Mouse (Mus musculus): ENCODE measurements at regions not wholly inside any gene's neighbourhood (a gene's known extent, or its start where the extent isn't known, plus 50 kb on each side); places are given as distances from the start of the nearest gene placed in this dataset. TPM values are rescaled to one million over a fixed set of nuclear protein-coding genes. Genes with fewer than 3 reads are reported as not detected.
A peak's percentile ranks its signal among the peaks of the same experiment; 100 is the strongest.

DNA sequence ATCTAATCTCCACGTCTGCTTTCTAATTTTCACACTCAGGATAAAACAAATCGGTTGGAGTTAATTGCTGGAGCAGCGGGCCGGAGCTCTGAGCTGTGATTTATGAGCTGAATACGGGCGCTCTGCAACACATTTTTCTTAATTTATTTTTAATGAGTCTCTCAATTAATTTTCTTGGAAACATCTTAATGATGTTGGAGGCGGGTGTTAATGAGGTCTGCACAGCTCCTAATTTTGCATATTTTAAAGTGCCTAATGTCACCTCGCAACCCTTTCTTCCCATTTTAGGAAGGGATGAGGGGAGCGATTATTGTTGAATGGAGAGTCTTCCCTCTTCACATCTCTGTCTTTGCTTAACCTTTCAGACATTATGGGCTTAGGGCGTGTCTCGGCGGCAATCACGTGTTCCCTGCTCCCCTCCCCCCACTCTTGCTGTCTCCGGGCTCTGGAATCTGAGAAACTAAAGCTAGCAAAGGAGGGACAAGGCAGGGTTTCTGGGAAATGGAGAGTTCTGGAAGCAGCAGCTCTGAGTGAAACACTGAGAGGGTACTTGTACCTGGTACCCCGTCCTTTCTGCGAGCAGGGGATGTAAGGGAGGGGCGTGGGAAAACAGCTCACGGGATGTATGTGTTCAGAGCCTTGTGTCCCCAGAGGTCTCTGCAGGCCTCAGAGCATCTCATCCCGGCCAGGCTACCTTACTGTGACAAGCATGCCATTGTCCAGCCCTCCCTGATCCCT lies 56.8 kb upstream of the Pmfbp1 start:
- H3K4me3 ChIP-seq (ENCODE audit: low read depth, low read length): peak overlapping the region; percentile 14; the same call in 1 of the 2 replicates
- 13% methylated on average over 19 of the region's 19 CpGs for WGBS
- peak; percentile 75 for ATAC-seq (ENCODE audit: low read depth)
- no peaks in the 10 kb centered on the region for H3K9me3 ChIP-seq (ENCODE audit: control insufficient read depth, low read length)
- H3K4me1 ChIP-seq (ENCODE audit: control insufficient read depth, insufficient read depth, low read length): peaks cover 6% of the 10 kb centered on the region; the same call in 1 of the 2 replicates
- peak overlapping the region; percentile 46 for H3K4me2 ChIP-seq (ENCODE audit: low read depth, low read length)
- H3K27ac ChIP-seq (ENCODE audit: low read depth, low read length): peak overlapping the region; percentile 76
- H3K9ac ChIP-seq (replicated peaks; ENCODE audit: low read depth, low read length): peak overlapping the region; percentile 32; the same call in 1 of the 2 replicates
- H3K27me3 ChIP-seq (ENCODE audit: control insufficient read depth, insufficient read depth, low read length): no peaks in the 10 kb centered on the region
- H3K36me3 ChIP-seq (ENCODE audit: control insufficient read depth, insufficient read depth, low read length): no peaks in the 10 kb centered on the region

DNA sequence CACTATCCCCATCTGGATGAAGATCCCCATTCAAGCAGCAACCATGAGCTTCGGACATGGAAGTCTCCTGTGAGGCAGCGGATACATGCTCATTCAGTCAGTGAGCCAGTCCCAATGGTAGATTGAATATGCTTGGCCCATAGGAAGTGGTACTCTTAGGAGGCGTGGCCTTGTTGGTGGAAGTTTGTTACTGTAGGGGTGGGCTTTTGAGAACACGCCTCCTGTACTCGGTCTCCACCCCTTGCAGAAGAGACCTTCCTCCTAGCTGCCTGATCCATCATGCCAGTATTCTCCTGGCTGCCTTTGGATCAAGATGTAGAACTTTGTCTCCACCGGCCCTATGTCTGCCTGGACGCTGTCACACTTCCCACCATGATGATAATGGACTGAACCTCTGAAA lies 55.3 kb upstream of the Pmfbp1 start:
- no peak for ATAC-seq (ENCODE audit: low read depth)
- no peak overlapping the region for H3K4me2 ChIP-seq (ENCODE audit: low read depth, low read length)
- no peak overlapping the region for H3K9ac ChIP-seq (replicated peaks; ENCODE audit: low read depth, low read length)

More for the DNA sequence above, 55.3 kb upstream of the Pmfbp1 start:
- H3K4me3 ChIP-seq (ENCODE audit: low read depth, low read length): no peak overlapping the region
- no peaks in the 10 kb centered on the region for H3K9me3 ChIP-seq (ENCODE audit: control insufficient read depth, low read length)
- 97% methylated on average over 7 of the region's 7 CpGs for WGBS
- H3K4me1 ChIP-seq (ENCODE audit: control insufficient read depth, insufficient read depth, low read length): peaks cover 6% of the 10 kb centered on the region; the same call in 1 of the 2 replicates
- no peaks in the 10 kb centered on the region for H3K27me3 ChIP-seq (ENCODE audit: control insufficient read depth, insufficient read depth, low read length)
- H3K27ac ChIP-seq (ENCODE audit: low read depth, low read length): no peak overlapping the region
- H3K36me3 ChIP-seq (ENCODE audit: control insufficient read depth, insufficient read depth, low read length): no peaks in the 10 kb centered on the region

Small RNA genes in the stretch of these regions (microRNA-seq; reads per million reads assigned to microRNA genes)
- gene Gm23163: not detected

All from neural tube, embryonic 14.5 days (tissue).